In the genomic region with DNA sequence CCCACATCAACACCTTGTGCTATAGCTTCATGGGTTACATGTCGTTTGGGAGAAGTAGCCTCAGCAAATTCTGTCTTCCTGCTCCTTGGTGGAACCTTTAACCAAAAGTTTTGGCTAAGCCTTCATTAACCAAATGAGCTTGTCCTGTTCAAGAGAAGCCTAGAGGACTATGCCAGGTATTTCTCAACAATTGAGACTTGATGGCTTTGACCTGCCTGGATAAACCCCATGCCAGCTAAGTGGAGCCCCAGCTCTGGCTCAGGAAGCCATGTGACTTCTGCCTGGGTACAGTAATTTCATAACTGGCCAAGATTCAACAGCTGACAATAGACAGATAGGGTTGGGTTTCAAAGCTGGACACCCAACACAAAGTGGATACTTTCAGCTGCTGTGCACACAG, we compare ENCODE assay signal across 26 mouse cellular contexts.
"Had no signal": no experiment of that assay in that cellular context is flagged by ENCODE, and none has a peak within 500 bp of the region (broad histone marks: within the 10 kb centered on the region; RNA-seq: fewer than 3 reads in every experiment).

No protein-coding gene starts in this region.

- H3K36me3 ChIP-seq: embryonic facial prominence, embryonic 10.5 days; embryonic facial prominence, embryonic 12.5 days; embryonic facial prominence, embryonic 13.5 days; embryonic facial prominence, embryonic 15.5 days; forebrain, embryonic 10.5 days; forebrain, embryonic 12.5 days; forebrain, embryonic 15.5 days had no signal

- ATAC-seq: forebrain, embryonic 13.5 days; forebrain, embryonic 14.5 days; forebrain, embryonic 15.5 days; forebrain, embryonic 16.5 days; forebrain, postnatal 0 days had no signal

- H3K9ac ChIP-seq: embryonic facial prominence, embryonic 12.5 days; embryonic facial prominence, embryonic 13.5 days; embryonic facial prominence, embryonic 15.5 days; forebrain, embryonic 12.5 days; forebrain, embryonic 13.5 days; forebrain, embryonic 15.5 days; forebrain, postnatal 0 days had no signal

- H3K4me1 ChIP-seq: embryonic facial prominence, embryonic 10.5 days; embryonic facial prominence, embryonic 12.5 days; embryonic facial prominence, embryonic 13.5 days; embryonic facial prominence, embryonic 15.5 days; forebrain, embryonic 12.5 days had no signal

- H3K27ac ChIP-seq: embryonic facial prominence, embryonic 10.5 days; embryonic facial prominence, embryonic 12.5 days; embryonic facial prominence, embryonic 13.5 days; embryonic facial prominence, embryonic 15.5 days; forebrain, embryonic 10.5 days; forebrain, embryonic 12.5 days; forebrain, embryonic 13.5 days; forebrain, embryonic 15.5 days; gastrocnemius, adult 2 months; heart, adult 2 months had no signal

- H3K4me3 ChIP-seq: embryonic facial prominence, embryonic 10.5 days; embryonic facial prominence, embryonic 12.5 days; embryonic facial prominence, embryonic 13.5 days; embryonic facial prominence, embryonic 15.5 days; erythroblast, embryonic 14.5 days; forebrain, embryonic 10.5 days; forebrain, embryonic 12.5 days; forebrain, embryonic 13.5 days; forebrain, embryonic 15.5 days; gastrocnemius, adult 2 months; heart, adult 2 months had no signal

- DNase-seq: cerebellum, adult 2 months; cerebellum, adult 8-10 months; cerebellum, adult 9-10 months; cerebellum, adult 9-11 months; cerebellum, postnatal 36 days; embryo, embryonic 11 days; forebrain, postnatal 0 days; gastrocnemius, adult 2 months; gastrocnemius, postnatal 10 days; gastrocnemius, postnatal 14 days; gastrocnemius, postnatal 25 days; gastrocnemius, postnatal 36 days; heart, adult 11 months; heart, adult 18-20 months; heart, adult 2 months had no signal

- H3K27me3 ChIP-seq: embryonic facial prominence, embryonic 12.5 days; embryonic facial prominence, embryonic 13.5 days; embryonic facial prominence, embryonic 15.5 days; forebrain, embryonic 12.5 days; forebrain, embryonic 13.5 days; forebrain, embryonic 15.5 days had no signal
